Mouse (Mus musculus) natural killer cell, adult 2 months (primary cell): ENCODE results near the gene Dscaml1.

Source experiments
- DNase-seq, 2 experiments: peaks; one replicate each; pipeline ENCODE4 v3.0.0; 2022; ENCODE audit warnings: low spot score in 2 of 2

The Dscaml1 gene

DNA sequence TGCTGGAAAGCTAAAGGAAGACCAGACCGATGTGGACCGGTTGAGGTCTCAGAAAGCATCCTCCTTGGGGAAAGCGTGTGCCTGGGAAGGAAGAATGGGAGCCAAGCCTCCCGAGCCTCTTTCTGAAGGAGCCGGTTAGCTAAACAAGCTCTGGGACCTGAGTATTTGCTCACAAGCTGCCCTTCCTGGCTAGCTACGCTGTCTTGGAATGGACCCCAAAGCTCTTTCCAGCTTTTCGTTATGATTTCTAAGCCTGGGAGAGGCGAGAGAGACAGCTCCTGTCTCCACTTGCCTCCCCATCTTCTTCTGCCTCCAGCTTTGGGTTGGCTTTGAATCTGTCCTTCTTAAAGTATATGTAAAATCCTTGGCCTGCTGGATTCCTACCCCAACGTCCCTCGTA, 27.6 kb downstream of the Dscaml1 start:
- no peak for DNase-seq

- no peak for DNase-seq
Observed at GRCm38 (mm10) chr9:45454889-45455610, 28.6 kb downstream of the Dscaml1 start.

- DNase-seq, result no peak
Observed at GRCm38 (mm10) chr9:45457200-45457599, 30.8 kb downstream of the Dscaml1 start.

GRCm38 (mm10) chr9:45458363-45458762, 31.9 kb downstream of the Dscaml1 start:
- DNase-seq, result no peak

DNA sequence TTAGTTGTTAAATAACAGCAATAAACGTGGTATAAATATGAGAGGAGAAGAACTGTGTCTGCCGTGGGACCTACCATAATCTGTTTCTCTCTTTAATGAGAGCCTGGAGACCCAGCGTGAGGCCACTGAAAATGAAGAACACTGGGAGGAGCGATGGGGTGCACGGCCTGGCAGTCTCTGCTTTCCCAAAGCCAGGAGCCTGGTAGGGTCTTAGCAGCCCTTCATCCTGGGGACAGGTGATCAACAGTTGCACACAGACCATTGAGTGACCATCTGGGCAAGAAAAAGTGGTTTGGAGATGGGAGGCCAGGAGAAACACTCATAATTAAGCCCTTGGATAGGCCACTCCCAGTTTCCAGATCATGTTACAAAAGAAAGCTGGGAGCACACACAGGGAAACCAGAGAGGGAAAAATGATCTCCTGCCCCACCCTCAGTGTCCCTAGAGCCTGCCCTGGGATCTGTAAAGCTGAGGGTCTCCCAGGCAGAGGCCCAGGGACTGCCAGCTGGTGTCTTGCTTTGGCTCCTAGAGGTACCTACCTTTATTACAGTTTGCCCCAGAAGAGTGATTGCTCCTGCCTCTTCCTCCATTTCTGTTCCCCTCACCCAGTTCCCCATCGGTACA, 39.1 kb downstream of the Dscaml1 start:
- no peak for DNase-seq

DNA sequence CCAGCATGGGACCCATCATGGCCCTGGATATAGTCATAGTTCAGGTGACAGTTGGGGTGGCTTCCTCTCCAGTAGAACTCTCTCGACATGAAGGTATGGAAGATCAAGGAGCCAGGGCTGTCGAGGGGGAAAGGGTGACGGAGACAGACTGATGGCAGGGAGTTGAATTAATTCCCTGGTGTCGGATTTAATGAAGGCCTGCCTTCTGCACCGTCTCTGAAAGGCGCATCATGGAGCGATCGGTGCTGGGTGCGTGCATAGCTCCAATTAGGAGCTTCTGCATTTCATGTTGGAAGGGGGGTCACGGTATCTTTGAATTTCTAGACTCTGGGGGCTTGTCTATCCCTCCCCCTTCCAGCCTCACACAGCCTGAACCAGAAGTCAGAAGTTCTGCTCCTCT, 41.8 kb downstream of the Dscaml1 start:
- DNase-seq, result no peak

- no peak for DNase-seq
Observed at GRCm38 (mm10) chr9:45470746-45471471, 44.5 kb downstream of the Dscaml1 start.

DNA sequence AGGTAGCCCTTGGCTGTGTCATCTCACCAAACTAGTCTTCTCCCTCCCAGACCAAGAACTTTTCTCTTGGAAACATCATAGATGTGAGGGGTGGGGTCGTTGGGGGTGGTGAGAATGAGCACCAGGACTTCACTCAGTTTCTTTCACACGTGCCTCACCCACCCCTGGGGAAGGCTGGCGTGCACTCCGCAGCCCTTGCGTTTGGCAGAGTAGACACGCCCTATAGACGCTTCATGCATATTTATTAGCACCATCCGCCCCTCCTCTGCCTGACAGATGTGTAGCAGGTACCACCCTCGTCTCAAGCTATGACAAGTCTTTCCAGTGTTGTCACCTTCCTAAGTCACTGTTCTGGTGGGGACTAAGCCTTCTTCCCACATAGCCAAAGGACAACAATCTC, 45.3 kb downstream of the Dscaml1 start:
- DNase-seq, result no peak

GRCm38 (mm10) chr9:45474874-45475273, 48.4 kb downstream of the Dscaml1 start:
- DNase-seq, result no peak

GRCm38 (mm10) chr9:45480936-45481335, 54.5 kb downstream of the Dscaml1 start:
- no peak for DNase-seq

DNA sequence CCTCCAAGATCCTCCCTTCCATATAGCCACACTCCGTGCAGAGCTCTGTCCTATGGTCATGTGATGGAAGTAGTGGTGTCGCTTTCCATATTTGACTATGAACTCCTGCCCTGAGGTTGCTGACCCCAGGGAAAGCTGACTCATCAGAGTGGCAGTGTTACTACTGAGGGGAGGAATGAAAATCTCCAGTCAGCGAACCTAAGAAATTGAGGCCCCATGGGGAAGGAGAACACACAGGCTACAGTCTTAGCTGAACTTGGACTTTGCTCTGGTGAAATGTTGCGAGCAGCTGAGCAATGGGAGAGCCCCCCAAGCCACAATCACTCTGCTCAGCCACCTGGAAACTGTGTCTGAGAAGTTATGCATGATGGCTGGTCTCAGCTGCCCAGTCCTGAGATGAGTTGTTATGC, 60.2 kb downstream of the Dscaml1 start:
- no peak for DNase-seq

DNA sequence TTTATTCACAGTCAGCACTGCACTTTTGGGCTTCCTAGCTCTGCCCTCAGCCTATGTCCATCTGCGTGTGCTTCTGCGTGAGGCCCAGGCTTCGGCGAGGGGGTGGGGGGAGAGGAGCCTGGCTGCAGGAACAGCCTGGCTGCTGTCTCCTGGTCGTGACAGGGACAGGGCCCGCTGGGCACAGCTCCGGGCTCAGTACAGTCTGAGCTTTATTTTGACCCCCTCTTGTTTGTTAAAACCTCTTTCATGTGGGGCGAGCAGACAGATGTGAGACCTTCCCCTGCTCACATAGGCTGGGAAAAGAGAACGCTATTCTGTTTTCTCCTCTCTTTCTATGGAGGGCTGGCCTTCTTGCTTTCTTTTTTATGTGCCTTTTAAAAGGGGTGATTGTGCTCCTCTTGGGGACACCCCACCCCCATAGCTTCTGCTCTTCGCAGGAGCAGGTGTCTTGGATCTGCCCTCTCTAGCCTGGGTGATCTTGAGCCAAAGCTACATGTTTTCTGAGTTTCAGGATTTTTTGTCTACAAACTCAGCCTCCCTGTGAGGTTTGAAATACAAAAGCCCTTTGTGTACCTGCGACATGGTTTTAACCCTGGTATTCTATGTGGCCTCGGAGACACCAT, 60.9 kb downstream of the Dscaml1 start:
- DNase-seq, result no peak

DNA sequence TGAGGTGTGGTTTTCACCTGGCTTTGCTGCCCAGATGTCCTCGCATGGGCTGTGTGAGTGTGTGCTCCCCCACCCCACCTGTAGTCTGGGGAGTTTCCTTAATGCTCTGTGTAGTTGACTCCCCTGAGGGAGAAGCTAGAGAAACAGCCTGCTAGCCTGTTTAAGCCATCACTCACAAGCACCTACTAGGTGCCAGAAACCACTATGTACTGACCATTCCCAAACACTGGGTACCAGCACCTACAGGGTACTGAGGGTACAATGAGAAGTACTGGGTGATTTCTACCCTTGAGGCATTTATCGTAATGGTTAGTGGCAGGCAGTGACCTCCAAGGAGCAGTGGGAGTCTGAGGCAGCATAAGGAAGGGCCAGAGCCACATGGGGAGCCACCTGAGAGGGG, 64.5 kb downstream of the Dscaml1 start:
- DNase-seq, result no peak

DNA sequence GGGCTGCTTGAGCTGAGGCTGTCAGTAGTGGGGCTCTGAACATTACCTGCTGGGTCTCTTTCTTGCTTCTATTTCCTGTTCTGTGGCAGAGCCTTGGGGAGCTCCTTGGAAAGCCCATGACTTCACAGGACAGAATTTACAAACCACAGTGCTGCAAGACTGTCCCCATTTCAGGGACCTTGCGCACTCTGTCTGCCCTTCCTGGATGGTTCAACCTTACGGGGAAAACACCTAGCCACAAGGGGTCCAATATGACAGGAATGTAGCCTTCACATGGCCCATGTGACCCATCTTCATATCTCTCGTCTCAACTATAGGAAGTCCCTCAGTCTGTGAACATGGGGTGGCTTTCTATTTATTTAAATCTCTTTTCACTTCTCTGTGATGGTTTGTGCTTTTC, 68.5 kb downstream of the Dscaml1 start:
- no peak for DNase-seq

DNA sequence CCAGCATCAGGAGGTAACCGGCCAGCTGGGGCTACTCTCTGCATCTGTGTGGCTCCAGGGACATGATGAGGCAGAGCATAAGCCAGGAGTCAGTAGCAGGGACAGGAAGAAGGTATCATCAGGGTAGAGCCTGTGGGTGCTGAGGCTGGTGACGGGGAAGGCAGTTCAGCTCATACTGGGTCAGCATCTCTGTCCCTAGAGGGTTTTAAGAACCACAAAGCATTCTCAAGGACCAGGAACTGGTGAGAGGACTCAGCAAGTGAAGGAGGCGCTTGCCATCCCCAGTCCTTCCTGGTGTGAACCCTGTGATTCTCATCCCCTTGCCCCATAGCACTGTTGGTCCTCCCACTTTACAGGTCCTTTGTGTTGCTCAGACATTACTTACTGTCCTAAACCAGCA, 69.9 kb downstream of the Dscaml1 start:
- no peak for DNase-seq

DNA sequence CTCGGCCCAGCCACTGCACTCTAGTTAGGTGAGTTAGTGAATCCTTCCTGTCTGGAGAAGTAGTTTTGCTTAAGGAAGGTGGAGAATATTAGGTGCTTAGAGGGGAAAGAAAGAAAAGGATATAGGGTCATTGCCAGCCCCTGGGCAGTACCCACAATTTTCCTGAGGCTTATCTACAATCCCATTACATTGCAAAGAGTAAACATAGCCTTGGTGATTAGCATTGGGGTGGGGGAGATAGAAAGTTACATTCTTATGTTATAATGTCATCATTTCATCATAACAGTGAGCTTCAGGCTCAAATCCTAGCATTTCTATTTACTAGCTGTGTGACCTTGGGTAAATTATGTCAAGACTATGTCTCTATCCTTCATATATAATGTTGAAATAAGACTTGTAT, 70.5 kb downstream of the Dscaml1 start:
- no peak for DNase-seq

GRCm38 (mm10) chr9:45499267-45499666, 72.8 kb downstream of the Dscaml1 start:
- DNase-seq, result no peak

DNA sequence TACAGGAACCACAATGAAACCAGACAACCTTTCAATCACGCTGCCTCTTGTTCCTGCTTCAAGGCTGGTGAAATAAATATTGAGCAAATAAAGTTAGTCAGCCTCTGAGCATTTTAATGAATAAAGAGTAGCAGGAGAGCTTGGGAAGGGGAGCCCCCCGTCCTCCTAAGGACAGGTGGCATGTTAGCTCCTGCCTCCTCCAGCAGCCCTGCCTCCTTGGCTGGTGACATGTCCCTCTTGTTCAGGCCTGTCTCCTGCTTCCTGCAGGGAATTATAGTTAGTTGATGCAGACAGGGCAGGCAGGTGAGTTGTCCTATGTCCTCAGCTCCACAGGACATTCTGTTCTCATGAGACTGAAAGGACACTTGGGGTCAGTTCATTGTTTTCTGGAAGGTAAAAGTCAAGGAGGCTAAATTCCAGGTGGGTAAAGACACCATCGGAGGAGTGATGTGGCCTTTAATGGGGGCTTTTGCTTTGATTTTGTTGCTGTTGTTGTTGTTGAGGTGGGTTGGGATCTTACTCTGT, 73.7 kb downstream of the Dscaml1 start:
- DNase-seq, result no peak

- no peak for DNase-seq
Observed at GRCm38 (mm10) chr9:45501295-45501927, 75.0 kb downstream of the Dscaml1 start.

DNA sequence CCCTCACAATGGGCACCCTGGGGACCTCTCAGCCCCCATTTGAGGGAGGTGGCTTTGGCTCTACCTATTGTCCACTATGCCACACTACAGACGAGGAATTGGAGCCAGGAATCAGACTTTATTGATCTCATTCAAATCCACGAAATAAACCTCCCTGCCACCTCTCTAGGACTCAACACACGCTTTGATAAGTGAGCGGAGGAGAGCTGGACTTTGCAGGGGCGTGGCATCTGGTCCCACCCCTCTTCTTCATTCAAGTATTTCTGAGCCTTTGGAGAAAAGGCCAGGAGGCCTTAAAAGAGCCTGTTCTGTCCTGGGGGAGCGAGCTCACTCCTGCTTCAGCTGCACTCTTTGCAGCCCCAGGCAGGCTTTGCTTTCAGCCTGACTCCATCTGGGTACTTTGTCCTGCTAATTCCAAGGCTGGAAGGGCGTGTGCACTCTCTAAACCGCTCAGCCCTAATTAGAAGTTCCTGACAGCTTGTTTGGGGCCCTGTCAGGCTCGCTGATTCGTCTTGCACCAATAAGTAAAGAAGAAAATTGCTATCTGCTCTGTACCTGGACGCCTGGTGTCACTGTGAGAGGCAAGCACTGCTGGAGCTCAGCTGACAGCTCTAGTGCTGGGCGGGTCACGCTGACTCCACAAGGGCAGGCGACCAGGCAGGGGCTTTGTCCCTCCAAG, 75.7 kb downstream of the Dscaml1 start:
- no peak for DNase-seq

DNA sequence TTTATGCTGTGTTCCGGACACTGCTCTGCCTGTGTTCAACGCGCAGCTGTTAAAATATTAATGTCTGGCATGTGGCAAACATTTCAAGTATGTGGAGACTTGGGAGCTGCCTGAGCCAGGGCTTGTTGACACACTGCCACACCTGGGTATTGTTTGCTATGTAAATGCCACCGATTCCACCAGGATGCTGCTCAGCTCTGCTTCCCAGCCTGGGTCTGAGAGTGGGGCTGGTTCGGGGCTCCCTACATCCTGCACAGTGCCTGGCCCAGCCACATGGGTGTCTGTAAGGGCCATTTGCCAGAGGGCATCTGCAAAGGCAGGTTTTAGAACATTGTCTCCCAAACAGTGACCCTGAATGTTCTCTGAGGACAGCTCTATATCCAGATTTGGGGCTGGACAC, 78.5 kb downstream of the Dscaml1 start:
- no peak for DNase-seq
